Mouse (Mus musculus) adrenal gland, adult (tissue): ENCODE measurements around the gene Gab1.
A peak's percentile ranks its signal among the peaks of the same experiment; 100 is the strongest.

ENCODE experiments used
- DNase-seq, 2 experiments: peaks; one replicate each; pipeline ENCODE4 v3.0.0; 2022 to 2023; ENCODE audit warnings: low spot score in 1 of 2; ENCODE audit not compliant: inconsistent age in 2 of 2

Gab1 gene

DNA sequence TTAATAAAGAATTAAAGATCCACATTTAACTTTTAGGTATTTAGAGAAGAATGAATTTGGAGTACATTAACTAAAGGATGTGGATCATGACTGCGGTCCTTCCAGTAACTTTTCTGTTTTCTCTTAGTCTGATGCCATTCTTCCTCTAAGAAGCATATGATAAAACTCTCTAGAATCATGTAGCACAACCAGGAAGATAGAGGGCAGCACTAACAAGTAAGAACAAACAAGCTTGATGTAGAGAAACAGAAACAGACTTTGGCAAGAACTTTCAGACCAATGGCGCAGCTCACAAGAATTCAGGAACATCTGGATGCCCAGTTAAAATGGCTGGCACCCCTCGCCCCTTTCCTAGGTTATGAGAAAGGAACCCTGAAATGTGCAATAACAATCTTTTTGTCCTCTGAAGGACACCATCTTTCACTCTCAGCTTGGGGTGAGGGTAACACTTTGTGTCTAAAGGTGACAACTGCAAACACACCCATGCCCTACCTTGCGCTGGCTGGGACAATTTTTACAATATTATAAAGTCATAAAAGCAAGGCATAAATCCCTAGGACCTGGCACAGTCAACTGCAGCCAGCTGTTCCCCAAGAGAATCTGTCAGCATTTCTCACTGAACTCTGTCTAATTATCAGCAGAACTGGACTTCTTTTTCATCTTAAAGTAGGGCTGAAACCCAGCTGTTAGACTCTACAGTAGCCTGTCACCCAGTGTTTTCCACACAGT is 107.4 kb downstream of the Gab1 start:
- DNase-seq: peak in 1 of 2 experiments; percentile 62

GRCm38 (mm10) chr8:80768451-80768850 is 111.9 kb downstream of the Gab1 start:
- no peak for DNase-seq

- DNase-seq: peak; percentile 78 to 93
Measured at GRCm38 (mm10) chr8:80753017-80753715, 127.2 kb downstream of the Gab1 start.

DNA sequence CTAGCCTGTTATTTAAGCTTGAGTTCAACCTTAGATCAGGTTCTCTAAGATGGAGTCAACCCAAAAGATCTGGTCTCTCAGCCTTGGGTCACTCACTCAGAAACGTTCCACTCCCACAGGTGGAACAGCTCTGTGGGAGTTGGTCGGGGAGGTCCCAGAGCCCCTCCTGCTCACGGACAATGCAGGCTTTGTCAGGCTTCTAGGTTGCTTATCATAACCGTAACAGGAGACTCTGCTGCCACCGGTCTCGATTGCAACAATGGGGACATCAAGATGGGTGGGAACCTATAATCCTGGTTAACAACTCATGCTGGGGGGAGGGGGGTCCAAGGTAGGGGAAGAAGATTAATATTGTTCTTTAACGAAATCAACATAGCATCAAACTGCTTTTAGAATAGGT is 127.9 kb downstream of the Gab1 start:
- DNase-seq: no peak

GRCm38 (mm10) chr8:80749091-80749490 is 131.2 kb downstream of the Gab1 start:
- DNase-seq: no peak

DNA sequence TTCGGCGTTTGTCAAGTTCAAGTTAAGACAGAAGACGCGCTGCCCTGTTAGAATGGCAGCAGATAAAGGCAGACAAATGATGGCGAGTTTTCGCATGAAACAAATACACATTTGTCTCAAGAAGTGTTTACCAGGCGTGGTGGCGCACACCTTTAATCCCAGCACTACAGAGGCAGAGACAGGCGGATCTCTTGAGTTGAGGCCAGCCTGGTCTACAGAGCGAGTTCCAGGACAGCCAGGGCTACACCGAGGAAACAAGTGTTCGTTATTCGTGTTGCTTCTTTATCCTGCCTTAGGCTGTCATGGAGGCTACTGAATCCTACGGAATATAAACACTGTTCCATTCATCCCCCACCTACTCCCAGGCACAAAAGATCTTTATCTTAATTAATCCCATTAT is 140.4 kb downstream of the Gab1 start:
- no peak for DNase-seq

- peak; percentile 97 to 99 for DNase-seq
Measured at GRCm38 (mm10) chr8:80739155-80739924, 141.0 kb downstream of the Gab1 start, which contains the start of gene Smarca5. Smarca5 (minus strand) TSS chr8:80739497.

- DNase-seq: peak; percentile 59 to 83
Measured at GRCm38 (mm10) chr8:80738388-80739154, 141.7 kb downstream of the Gab1 start.

- peak; percentile 51 to 80 for DNase-seq
Measured at GRCm38 (mm10) chr8:80738046-80738387, 142.3 kb downstream of the Gab1 start.

DNA sequence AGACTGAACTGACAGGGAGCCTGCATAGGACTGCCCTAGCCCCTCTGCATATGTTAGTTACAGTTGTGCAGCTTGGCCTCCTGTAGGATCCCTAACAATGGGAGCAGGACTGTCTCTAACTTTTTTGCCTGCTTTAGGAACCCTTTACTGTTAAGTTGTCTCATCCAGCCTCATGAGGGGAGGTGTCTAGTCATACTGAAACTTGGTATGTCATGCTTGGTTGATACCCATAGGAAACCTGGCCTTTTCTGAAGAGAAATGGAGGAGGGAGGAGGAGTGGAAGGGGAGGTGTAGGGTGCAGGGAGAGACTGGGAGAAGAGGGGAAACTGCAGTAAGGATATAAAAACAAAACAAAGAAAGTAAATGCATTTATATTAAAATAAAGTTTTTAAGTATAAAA is 148.0 kb downstream of the Gab1 start:
- peak in 1 of 2 experiments; percentile 40 for DNase-seq

DNA sequence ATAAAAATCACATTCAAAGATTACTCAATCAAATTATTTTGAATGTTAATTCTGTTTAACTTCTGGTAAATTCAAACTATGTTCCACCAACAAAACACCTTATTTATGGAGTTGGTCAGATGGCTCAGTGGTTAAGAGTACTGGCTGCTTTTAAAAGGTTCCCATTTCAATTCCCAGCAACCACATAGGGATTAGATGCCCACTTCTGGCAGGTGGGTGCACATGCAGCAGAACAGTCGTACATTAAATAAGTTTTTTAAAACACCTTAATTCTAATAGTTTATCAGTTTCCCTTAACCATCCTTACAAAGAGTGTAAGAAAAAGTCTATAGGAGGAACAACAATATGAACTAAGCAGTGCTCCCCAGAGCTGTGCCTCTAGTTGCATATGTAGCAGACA is 165.9 kb downstream of the Gab1 start:
- no peak for DNase-seq
